Mouse (Mus musculus) forebrain, embryonic 14.5 days (tissue): ENCODE results near the gene Ina. TPM values are rescaled to one million over a fixed set of nuclear protein-coding genes. Genes with fewer than 3 reads are reported as not detected.
"Not testable (repeated sequence)": the region's sequence is repeated elsewhere in the genome, so short reads cannot be mapped to it uniquely, and the experiment has no call there.

Experiments used
- ATAC-seq: fragments of 200-750 bp; cut with Nextera tagmentation; 2 replicates; pipeline ENCODE4 v1.8.0; 2017; ENCODE audit warnings: mild to moderate bottlenecking, moderate library complexity
- DNase-seq: peaks from one replicate; pipeline ENCODE4 v3.0.0-alpha.2; 2015; ENCODE audit warnings: low spot score
- H3K27ac ChIP-seq: fragments of 300-500 bp; sonication (generic); 2 replicates; pipeline ENCODE4 v1.5.1; 2014; ENCODE audit warnings: low read depth, mild to moderate bottlenecking, control low read depth, low read length, moderate library complexity
- H3K27me3 ChIP-seq: fragments of 300-500 bp; sonication (generic); replicated peaks from 2 replicates; pipeline ENCODE4 v1.6.1; 2014; ENCODE audit warnings: low read length, control low read depth, mixed read lengths; ENCODE audit not compliant: control insufficient read depth, insufficient read depth
- H3K36me3 ChIP-seq: fragments of 300-500 bp; sonication (generic); 2 replicates; pipeline ENCODE4 v1.6.1; 2014; ENCODE audit warnings: low read length, control low read depth; ENCODE audit not compliant: control insufficient read depth, insufficient read depth
- H3K4me1 ChIP-seq: fragments of 300-500 bp; sonication (generic); 2 replicates; pipeline ENCODE4 v1.6.1; 2014; ENCODE audit warnings: antibody characterized with exemption, low read length, control low read depth; ENCODE audit not compliant: control insufficient read depth, insufficient read depth
- H3K4me2 ChIP-seq: fragments of 300-500 bp; sonication (generic); 2 replicates; pipeline ENCODE4 v1.6.1; 2014; ENCODE audit warnings: mild to moderate bottlenecking, control low read depth, low read length
- H3K4me3 ChIP-seq: fragments of 300-500 bp; sonication (generic); 2 replicates; pipeline ENCODE4 v1.5.1; 2014; ENCODE audit warnings: low read depth, low read length, control low read depth
- H3K9ac ChIP-seq: fragments of 300-500 bp; sonication (generic); 2 replicates; pipeline ENCODE4 v1.6.1; 2014; ENCODE audit warnings: mild to moderate bottlenecking, low read length, control low read depth, moderate library complexity
- H3K9me3 ChIP-seq: fragments of 300-500 bp; sonication (generic); replicated peaks from 2 replicates; pipeline ENCODE4 v1.6.1; 2016; ENCODE audit warnings: low read length, control low read depth, mixed read lengths; ENCODE audit not compliant: control insufficient read depth
- WGBS: fragments of 180-500 bp; shearing (Covaris S2); extraction: QIAGEN DNeasy Blood & Tissue Kit; methylation state at CpG from one replicate; pipeline ENCODE4 v1.1.7; 2014; 5-methylcytosine and 5-hydroxymethylcytosine counted together
- polyA plus RNA-seq: library from polyadenylated mRNA; unstranded; fragments of >200 nt; fragmentation: Nextera tagmentation; extraction: Ambion mirVana; gene quantifications from 2 replicates; pipeline ENCODE4 v1.2.1, GENCODE M21; 2014

Ina gene
- polyA plus RNA-seq, 1 experiment from 2014 or later = 253 TPM

DNA sequence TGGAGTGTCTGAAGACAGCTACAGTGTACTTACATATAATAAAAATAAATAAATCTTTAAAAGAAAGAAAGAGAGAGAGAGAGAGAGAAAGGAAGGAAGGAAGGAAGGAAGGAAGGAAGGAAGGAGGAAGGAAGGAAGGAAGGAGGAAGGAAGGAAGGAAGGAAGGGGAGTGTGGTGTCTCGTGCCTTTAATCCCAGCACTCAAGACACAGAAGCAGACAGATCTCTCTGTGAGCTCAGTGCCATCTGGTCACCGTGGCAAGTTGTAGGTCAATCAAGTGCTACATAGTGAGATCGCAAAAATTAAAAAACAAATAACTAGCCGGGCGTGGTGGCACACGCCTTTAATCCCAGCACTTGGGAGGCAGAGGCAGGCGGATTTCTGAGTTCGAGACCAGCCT is 23.9 kb upstream of the Ina start:
- 81% methylated on average over 8 of the region's 8 CpGs for WGBS
- not testable (repeated sequence) for H3K27me3 ChIP-seq, H3K4me3 ChIP-seq, H3K9me3 ChIP-seq, DNase-seq, H3K4me2 ChIP-seq, ATAC-seq, H3K27ac ChIP-seq, H3K9ac ChIP-seq, H3K4me1 ChIP-seq, H3K36me3 ChIP-seq

DNA sequence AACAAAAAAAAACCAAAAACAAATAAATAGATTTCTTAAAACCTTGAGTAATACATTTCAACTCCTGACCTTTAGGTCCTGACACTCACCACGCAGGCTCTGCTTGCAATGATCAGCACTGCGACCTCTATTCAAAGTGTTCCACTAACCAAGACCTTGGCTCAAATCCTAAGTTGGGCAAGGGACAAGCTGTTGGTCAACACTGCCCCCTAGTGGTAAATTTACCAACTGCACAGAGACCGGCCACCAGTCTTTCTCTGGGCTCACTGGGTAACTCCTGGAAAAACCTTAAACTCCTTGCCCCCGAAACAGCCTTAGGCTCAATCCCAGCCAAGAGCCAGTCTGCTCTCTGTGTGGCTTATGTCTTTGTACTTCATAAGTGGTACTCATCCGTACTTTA is 23.4 kb upstream of the Ina start:
- Histone ChIP-seq H3K4me2 (no peak overlapping the region), H3K9me3 (no peaks in the 10 kb centered on the region), H3K27me3 (no peaks in the 10 kb centered on the region), H3K4me1 (no peaks in the 10 kb centered on the region), H3K36me3 (no peaks in the 10 kb centered on the region), H3K9ac (no peak overlapping the region), H3K4me3 (no peak overlapping the region), H3K27ac (no peak overlapping the region)
- 8% methylated on average over 5 of the region's 5 CpGs for WGBS
- DNase-seq (peak; percentile 89), ATAC-seq (no peak)

DNA sequence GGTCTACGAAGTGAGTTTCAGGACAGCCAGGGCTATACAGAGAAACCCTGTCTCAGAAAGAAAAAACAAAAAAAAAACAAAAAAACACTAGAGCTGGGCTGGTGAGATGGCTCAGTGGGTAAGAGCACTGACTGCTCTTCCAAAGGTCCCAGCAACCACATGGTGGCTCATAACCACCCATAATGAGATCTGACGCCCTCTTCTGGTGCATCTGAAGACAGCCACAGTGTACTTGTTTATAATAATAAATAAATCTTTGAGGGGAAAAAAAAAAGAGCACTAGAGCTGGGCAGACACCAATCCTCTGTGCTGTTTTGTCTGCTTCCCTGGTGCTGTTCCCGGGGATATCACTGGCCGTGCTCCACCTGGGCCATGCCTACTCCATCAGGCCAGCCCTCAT is 22.2 kb upstream of the Ina start:
- not testable (repeated sequence) for H3K9me3 ChIP-seq, H3K4me2 ChIP-seq, ATAC-seq, DNase-seq, H3K4me3 ChIP-seq, H3K4me1 ChIP-seq, H3K9ac ChIP-seq, H3K36me3 ChIP-seq, H3K27ac ChIP-seq, H3K27me3 ChIP-seq
- WGBS = 72% methylated on average over 4 of the region's 4 CpGs

DNA sequence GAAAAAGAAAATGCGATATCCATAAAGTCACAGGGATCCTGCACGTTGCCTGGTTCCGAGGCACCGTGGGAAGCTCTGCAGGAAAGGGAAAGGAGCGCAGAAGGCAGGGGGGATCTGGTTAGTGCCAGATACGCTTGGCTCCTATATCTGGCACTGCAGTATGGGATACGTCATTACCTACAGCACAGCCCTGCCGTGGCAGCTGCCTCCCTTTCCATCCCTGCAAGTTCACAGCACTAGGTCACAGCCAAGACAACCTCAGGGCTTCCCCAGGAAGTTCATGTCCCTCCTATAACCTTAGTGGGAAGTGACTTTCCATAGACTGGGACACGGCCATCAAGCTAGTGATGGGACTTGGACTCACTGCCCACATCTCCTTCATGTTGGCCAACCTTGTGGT is 18.4 kb upstream of the Ina start:
- Histone ChIP-seq H3K4me1 (no peaks in the 10 kb centered on the region), H3K9me3 (no peaks in the 10 kb centered on the region), H3K36me3 (no peaks in the 10 kb centered on the region), H3K4me3 (no peak overlapping the region), H3K27ac (no peak overlapping the region), H3K9ac (no peak overlapping the region), H3K4me2 (no peak overlapping the region), H3K27me3 (no peaks in the 10 kb centered on the region)
- no peak for DNase-seq
- 80% methylated on average over 9 of the region's 9 CpGs for WGBS
- ATAC-seq = no peak

DNA sequence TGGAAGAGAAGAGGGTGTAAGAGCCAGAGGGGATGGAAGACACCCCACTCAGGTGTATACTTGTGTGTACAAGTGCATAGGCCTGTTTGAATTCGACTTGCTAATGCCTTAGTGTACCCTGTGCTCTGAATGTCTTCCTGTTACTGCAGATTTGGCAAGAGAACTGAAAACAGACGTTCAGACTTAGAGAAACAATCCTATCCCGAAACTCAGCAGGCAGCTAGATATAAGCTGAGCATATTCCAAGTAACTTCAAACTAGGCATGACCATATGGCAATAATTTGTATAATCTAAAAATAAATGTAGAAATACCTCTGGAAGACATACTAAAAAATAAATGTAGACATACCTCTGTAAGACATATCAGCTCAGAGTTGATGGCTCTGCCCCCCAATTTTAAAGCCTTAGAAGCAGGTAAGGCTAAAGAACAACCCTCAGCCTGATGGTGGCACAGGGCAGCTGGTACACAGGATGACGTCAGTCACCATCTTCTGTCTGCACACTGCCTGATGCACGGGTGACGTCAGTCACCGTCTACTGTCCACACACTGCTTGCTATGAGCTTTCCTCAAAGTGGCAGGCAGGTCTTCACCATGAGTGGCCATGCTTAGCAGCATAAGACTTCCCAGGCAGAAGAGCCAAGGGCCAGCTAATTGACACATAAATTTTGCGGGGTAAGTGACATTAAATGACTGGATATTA is 16.2 kb upstream of the Ina start:
- WGBS = 77% methylated on average over 8 of the region's 8 CpGs
- no peaks in the 10 kb centered on the region for H3K9me3 ChIP-seq
- ATAC-seq (no peak; the same call in 1 of the 2 replicates), DNase-seq (no peak)
- no peak overlapping the region for H3K4me3 ChIP-seq
- no peaks in the 10 kb centered on the region for H3K36me3 ChIP-seq
- no peak overlapping the region for H3K27ac ChIP-seq
- no peaks in the 10 kb centered on the region for H3K27me3 ChIP-seq
- no peak overlapping the region for H3K9ac ChIP-seq
- no peak overlapping the region for H3K4me2 ChIP-seq
- H3K4me1 ChIP-seq = no peaks in the 10 kb centered on the region

DNA sequence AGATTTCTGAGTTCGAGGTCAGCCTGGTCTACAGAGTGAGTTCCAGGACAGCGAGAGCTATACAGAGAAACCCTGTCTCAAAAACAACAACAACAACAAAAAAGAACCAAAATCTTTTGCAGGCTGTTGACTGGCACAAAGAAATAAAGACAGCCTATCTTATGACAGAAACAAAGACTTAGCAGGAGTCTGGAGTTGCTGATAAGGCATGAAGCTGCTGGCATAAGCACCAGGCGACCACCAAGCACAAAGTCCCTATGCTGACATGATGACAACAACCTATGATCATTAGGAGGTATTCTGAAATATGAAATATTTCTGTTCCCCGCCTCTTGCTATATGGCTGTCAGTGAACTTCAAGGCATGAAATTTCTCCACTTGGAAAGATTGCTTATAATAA is 15.5 kb upstream of the Ina start:
- Histone ChIP-seq H3K4me1 (no peaks in the 10 kb centered on the region), H3K27me3 (no peaks in the 10 kb centered on the region), H3K9ac (no peak overlapping the region), H3K27ac (no peak overlapping the region), H3K4me3 (no peak overlapping the region), H3K36me3 (no peaks in the 10 kb centered on the region), H3K9me3 (no peaks in the 10 kb centered on the region), H3K4me2 (no peak overlapping the region)
- DNase-seq = no peak
- ATAC-seq = no peak
- 85% methylated on average over 4 of the region's 4 CpGs for WGBS

DNA sequence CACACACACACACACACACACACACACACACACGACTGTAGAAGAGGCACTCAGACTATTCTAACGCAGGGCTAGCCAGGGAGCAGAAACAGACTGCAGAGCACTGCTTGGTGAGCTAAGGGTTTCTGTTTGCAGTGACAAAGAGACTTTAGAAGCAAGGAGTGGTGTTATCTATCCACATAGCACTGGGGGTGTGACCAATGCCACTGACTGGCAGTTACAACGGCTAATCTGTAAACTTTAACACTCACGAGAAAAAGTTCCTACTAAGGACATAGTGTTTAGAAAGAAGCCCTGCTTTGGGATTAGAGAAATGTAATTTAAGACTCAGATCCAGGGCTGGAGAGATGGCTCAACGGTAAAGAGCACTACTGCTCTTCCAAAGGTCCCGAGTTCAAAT is 14.7 kb upstream of the Ina start:
- no peaks in the 10 kb centered on the region for H3K36me3 ChIP-seq
- H3K27ac ChIP-seq = no peak overlapping the region
- no peaks in the 10 kb centered on the region for H3K4me1 ChIP-seq
- DNase-seq (no peak), ATAC-seq (no peak)
- no peaks in the 10 kb centered on the region for H3K27me3 ChIP-seq
- no peaks in the 10 kb centered on the region for H3K9me3 ChIP-seq
- no peak overlapping the region for H3K4me2 ChIP-seq
- 88% methylated on average over 6 of the region's 6 CpGs for WGBS
- H3K4me3 ChIP-seq = no peak overlapping the region
- H3K9ac ChIP-seq = no peak overlapping the region

DNA sequence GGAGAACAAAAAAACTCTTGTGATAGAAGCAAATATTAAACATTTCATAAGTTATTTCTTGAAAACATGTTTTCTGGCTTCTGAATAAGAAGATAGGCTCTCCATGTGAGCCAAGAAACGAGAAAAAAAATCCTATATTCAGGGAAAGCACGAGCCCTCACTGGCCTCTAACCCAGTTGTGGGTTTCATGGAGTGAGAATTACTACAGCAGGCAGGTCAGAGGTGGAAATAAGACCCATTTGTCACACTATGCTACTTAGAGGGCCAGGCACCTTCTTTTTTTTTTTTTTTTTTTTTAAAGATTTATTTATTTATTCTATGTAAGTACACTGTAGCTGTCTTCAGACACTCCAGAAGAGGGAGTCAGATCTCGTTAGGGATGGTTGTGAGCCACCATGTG is 14.1 kb upstream of the Ina start:
- 90% methylated on average over 2 of the region's 3 CpGs for WGBS
- not testable (repeated sequence) for H3K4me1 ChIP-seq, H3K27ac ChIP-seq, H3K9ac ChIP-seq, ATAC-seq, H3K9me3 ChIP-seq, H3K27me3 ChIP-seq, H3K36me3 ChIP-seq, DNase-seq, H3K4me2 ChIP-seq, H3K4me3 ChIP-seq

DNA sequence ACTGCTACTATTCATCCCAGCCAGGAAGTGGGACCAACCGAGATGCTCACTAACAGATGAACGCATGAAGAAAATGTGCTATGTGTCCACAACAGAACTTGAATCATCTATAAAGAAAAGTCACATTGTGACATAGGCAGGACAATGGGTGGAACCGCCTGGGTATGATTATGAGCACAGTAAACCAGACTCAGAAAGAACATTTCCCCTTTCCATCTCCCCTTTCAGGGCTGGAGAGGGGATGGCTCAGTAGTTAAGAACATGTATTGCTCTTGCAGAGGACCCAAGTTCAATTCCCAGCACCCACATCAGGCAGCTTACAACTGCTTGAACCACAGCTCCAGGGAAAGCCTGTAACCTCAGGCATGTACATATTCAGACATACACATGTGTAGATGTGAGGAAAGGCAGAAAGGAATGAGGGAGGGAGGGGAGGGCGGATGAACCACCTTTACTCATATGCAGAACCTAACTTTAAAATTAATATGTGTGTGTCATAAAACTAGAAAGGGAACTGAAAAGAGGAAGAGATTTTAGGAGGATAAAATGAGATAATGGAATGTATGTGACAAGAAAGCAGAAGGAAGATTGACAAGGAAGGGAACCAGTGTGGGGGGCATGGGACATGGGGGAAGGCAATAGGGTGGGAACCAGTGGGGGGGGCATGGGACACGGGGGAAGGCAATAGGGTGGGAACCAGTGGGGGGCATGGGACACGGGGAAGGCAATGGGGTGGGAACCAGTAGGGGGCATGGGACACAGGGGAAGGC is 10.6 kb upstream of the Ina start:
- H3K4me3 ChIP-seq = no peak overlapping the region
- H3K36me3 ChIP-seq = no peaks in the 10 kb centered on the region
- H3K27ac ChIP-seq = no peak overlapping the region
- H3K4me1 ChIP-seq = no peaks in the 10 kb centered on the region
- no peak overlapping the region for H3K9ac ChIP-seq
- ATAC-seq = no peak
- no peak overlapping the region for H3K4me2 ChIP-seq
- DNase-seq = no peak
- no peaks in the 10 kb centered on the region for H3K27me3 ChIP-seq
- H3K9me3 ChIP-seq = no peaks in the 10 kb centered on the region
- 74% methylated on average over 6 of the region's 6 CpGs for WGBS
